In the genomic region with DNA sequence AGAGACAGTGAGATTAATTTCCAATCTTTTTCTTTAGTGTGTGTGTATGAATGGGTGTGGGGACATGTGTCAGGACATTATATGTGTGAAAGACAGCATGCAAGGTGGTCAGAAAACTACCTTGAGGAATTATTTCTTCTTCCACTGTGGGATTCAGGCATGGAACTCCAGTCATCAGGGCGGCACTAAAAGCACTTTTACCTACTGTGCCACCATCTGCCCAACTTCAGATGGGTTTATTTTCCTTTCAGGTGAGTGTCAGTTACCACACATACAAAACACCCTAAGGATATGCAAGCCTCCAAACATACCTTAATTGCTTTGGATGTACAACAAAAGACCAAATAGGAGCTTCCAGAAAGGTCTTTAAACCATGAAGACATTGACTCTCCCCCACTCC, we compare ENCODE assay signal across 45 mouse cellular contexts. TPM values are rescaled to one million over a fixed set of nuclear protein-coding genes. Genes with fewer than 3 reads are reported as not detected.
DNase-seq lines count a peak whose midpoint lies in the region; ATAC-seq and TF ChIP-seq lines count a peak whose summit lies in the region.
"Had no signal": no experiment of that assay in that cellular context is flagged by ENCODE, and none has a peak within 500 bp of the region (broad histone marks: within the 10 kb centered on the region; RNA-seq: fewer than 3 reads in every experiment).

No protein-coding gene starts in this region.

- H3K4me2 ChIP-seq in liver, embryonic 15.5 days = no peak overlapping the region
- H3K4me2 ChIP-seq in hindbrain, postnatal 0 days (ENCODE audit: low read depth, low read length) = no peak overlapping the region
- H3K4me2 ChIP-seq: embryonic facial prominence, embryonic 15.5 days; forebrain, embryonic 12.5 days; heart, embryonic 15.5 days; intestine, embryonic 15.5 days; limb, embryonic 15.5 days; lung, embryonic 15.5 days; midbrain, embryonic 11.5 days had no signal

- H3K9ac ChIP-seq in liver, embryonic 15.5 days = peak overlapping the region; percentile 55
- H3K9ac ChIP-seq in hindbrain, postnatal 0 days (replicated peaks; ENCODE audit: low read length) = no peak overlapping the region
- H3K9ac ChIP-seq: embryonic facial prominence, embryonic 15.5 days; forebrain, embryonic 12.5 days; forebrain, postnatal 0 days; heart, embryonic 15.5 days; intestine, embryonic 15.5 days; limb, embryonic 15.5 days; lung, embryonic 15.5 days had no signal

- no peaks in the 10 kb centered on the region for H3K27me3 ChIP-seq in liver, embryonic 15.5 days
- no peaks in the 10 kb centered on the region for H3K27me3 ChIP-seq in hindbrain, postnatal 0 days (ENCODE audit: insufficient read depth, low read length)
- H3K27me3 ChIP-seq: CH12.LX; embryonic facial prominence, embryonic 15.5 days; forebrain, embryonic 12.5 days; heart, embryonic 15.5 days; intestine, embryonic 15.5 days; limb, embryonic 15.5 days; lung, embryonic 15.5 days had no signal

- H3K27ac ChIP-seq in liver, embryonic 15.5 days (replicated peaks) = peak overlapping the region; percentile 97
- no peak overlapping the region for H3K27ac ChIP-seq in hindbrain, postnatal 0 days
- H3K27ac ChIP-seq: embryonic facial prominence, embryonic 10.5 days; embryonic facial prominence, embryonic 15.5 days; forebrain, embryonic 12.5 days; heart, embryonic 10.5 days; heart, embryonic 15.5 days; intestine, embryonic 15.5 days; kidney, postnatal 0 days; limb, embryonic 10.5 days; limb, embryonic 15.5 days; lung, embryonic 15.5 days had no signal

- 80% methylated on average over 1 of the region's 1 CpGs for WGBS in liver, embryonic 15.5 days (ENCODE audit: insufficient replicate concordance)
- 88% methylated on average over 1 of the region's 1 CpGs for WGBS in hindbrain, postnatal 0 days

- H3K4me3 ChIP-seq in liver, embryonic 15.5 days (replicated peaks) = no peak overlapping the region
- no peak overlapping the region for H3K4me3 ChIP-seq in hindbrain, postnatal 0 days (ENCODE audit: low read length)
- H3K4me3 ChIP-seq: embryonic facial prominence, embryonic 10.5 days; embryonic facial prominence, embryonic 15.5 days; forebrain, embryonic 12.5 days; heart, embryonic 10.5 days; heart, embryonic 15.5 days; intestine, embryonic 15.5 days; limb, embryonic 10.5 days; limb, embryonic 15.5 days; lung, embryonic 15.5 days had no signal

- ATAC-seq in liver, embryonic 15.5 days (ENCODE audit: insufficient read depth) = no peak
- no peak for ATAC-seq in hindbrain, postnatal 0 days
- ATAC-seq: activated CD4-positive, CD25-positive, alpha-beta regulatory T cell, adult 4 months; forebrain, postnatal 0 days; hindbrain, embryonic 16.5 days; intestine, embryonic 15.5 days; midbrain, embryonic 16.5 days had no signal

- H3K4me1 ChIP-seq in liver, embryonic 15.5 days (replicated peaks) = peaks cover 63% of the 10 kb centered on the region
- no peaks in the 10 kb centered on the region for H3K4me1 ChIP-seq in hindbrain, postnatal 0 days (ENCODE audit: insufficient read depth, low read length)
- H3K4me1 ChIP-seq: embryonic facial prominence, embryonic 10.5 days; embryonic facial prominence, embryonic 15.5 days; forebrain, embryonic 12.5 days; heart, embryonic 10.5 days; heart, embryonic 15.5 days; limb, embryonic 10.5 days; limb, embryonic 15.5 days; lung, embryonic 15.5 days had no signal

- H3K9me3 ChIP-seq in liver, embryonic 15.5 days (replicated peaks) = no peaks in the 10 kb centered on the region
- no peaks in the 10 kb centered on the region for H3K9me3 ChIP-seq in hindbrain, postnatal 0 days (ENCODE audit: low read length)
- H3K9me3 ChIP-seq: embryonic facial prominence, embryonic 10.5 days; embryonic facial prominence, embryonic 15.5 days; forebrain, embryonic 12.5 days; heart, embryonic 10.5 days; heart, embryonic 15.5 days; intestine, embryonic 15.5 days; limb, embryonic 10.5 days; limb, embryonic 15.5 days; lung, embryonic 15.5 days had no signal

- DNase-seq in brain, adult 2 months (ENCODE audit: low read depth, low spot score) = peak; percentile 36
- DNase-seq in cerebellum, adult 8-10 months = peak; percentile 17
- peak; percentile 36 to 51 for DNase-seq in cerebellum, postnatal 25 days
- no peak for DNase-seq in hindbrain, postnatal 0 days (ENCODE audit: low spot score)
- DNase-seq in layer of hippocampus, adult 9-11 months = no peak
- no peak for DNase-seq in urinary bladder, postnatal 10 days (ENCODE audit: low spot score)
- DNase-seq: adrenal gland, adult 8-10 months; B cell, adult 2 months; forebrain, postnatal 0 days; gastrocnemius, postnatal 14 days; kidney, adult 2 months; kidney, postnatal 4 days; layer of hippocampus, postnatal 36 days; lung, postnatal 36 days; right cerebral cortex, postnatal 25 days; spleen, adult 18-20 months; thymus, postnatal 14 days had no signal

- peaks cover 100% of the 10 kb centered on the region for H3K36me3 ChIP-seq in liver, embryonic 15.5 days (replicated peaks)
- H3K36me3 ChIP-seq in hindbrain, postnatal 0 days (ENCODE audit: insufficient read depth, low read length) = peaks cover 65% of the 10 kb centered on the region

- no peak for TF ChIP-seq CTCF in hindbrain, postnatal 0 days (IDR thresholded peaks at IDR 0.05; ENCODE audit: low read depth)

RNA-seq across cellular contexts. Expression of a gene that starts 12.7 kb away (rescaled TPM):
- polyA plus RNA-seq in liver, embryonic 15.5 days (2015; fragmentation: Nextera tagmentation; extraction: Ambion mirVana) = not detected in 2 replicates
- total RNA-seq in hindbrain, postnatal 0 days (2014; rRNA removed) = not detected in 2 replicates
- not detected in 2 replicates for polyA plus RNA-seq in hindbrain, postnatal 0 days (2015; fragmentation: Nextera tagmentation; extraction: Ambion mirVana)
- total RNA-seq: adrenal gland, adult 8-10 months; adrenal gland, postnatal 4 days; CH12.LX; ES-E14; forebrain, postnatal 0 days; gastrocnemius, postnatal 14 days; granulocyte monocyte progenitor cell, adult 5-6 weeks; heart, postnatal 25 days; layer of hippocampus, adult 8-10 months; layer of hippocampus, postnatal 36 days; left cerebral cortex, postnatal 10 days; megakaryocyte, adult 5-6 weeks had no signal
- polyA plus RNA-seq: activated CD4-positive, CD25-positive, alpha-beta regulatory T cell, adult 4 months; cortical plate, adult 2 months; embryonic facial prominence, embryonic 10.5 days; embryonic facial prominence, embryonic 15.5 days; forebrain, embryonic 12.5 days; forebrain, postnatal 0 days; heart, embryonic 10.5 days; heart, embryonic 15.5 days; hindbrain, embryonic 11.5 days; hindbrain, embryonic 16.5 days; intestine, embryonic 15.5 days; kidney, adult 2 months; kidney, postnatal 0 days; limb, embryonic 10.5 days; limb, embryonic 15.5 days; lung, embryonic 15.5 days; midbrain, embryonic 11.5 days; midbrain, embryonic 16.5 days; neural tube, embryonic 11.5 days; stomach, embryonic 16.5 days; urinary bladder, adult 2 months had no signal

RNA-seq across cellular contexts. Expression of a gene that starts 25.2 kb away (rescaled TPM):
- polyA plus RNA-seq in liver, embryonic 15.5 days (2015; fragmentation: Nextera tagmentation; extraction: Ambion mirVana) = 231 and 236 TPM in 2 replicates
- total RNA-seq in hindbrain, postnatal 0 days (2014; rRNA removed) = 85.5 and 92.8 TPM in 2 replicates
- 167 TPM in 2 replicates for polyA plus RNA-seq in hindbrain, postnatal 0 days (2015; fragmentation: Nextera tagmentation; extraction: Ambion mirVana)

RNA-seq across cellular contexts. Expression of a gene that starts 28.2 kb away (rescaled TPM):
- 57.2 and 60.4 TPM in 2 replicates for polyA plus RNA-seq in liver, embryonic 15.5 days (2015; fragmentation: Nextera tagmentation; extraction: Ambion mirVana)
- 27.9 and 29.5 TPM in 2 replicates for total RNA-seq in hindbrain, postnatal 0 days (2014; rRNA removed)
- polyA plus RNA-seq in hindbrain, postnatal 0 days (2015; fragmentation: Nextera tagmentation; extraction: Ambion mirVana) = 35.5 and 36.8 TPM in 2 replicates

RNA-seq across cellular contexts. Expression of a gene that starts 48.2 kb away (rescaled TPM):
- polyA plus RNA-seq in liver, embryonic 15.5 days (2015; fragmentation: Nextera tagmentation; extraction: Ambion mirVana) = not detected in 2 replicates
- total RNA-seq in hindbrain, postnatal 0 days (2014; rRNA removed) = 0.16 and 0.29 TPM in 2 replicates
- 0.18 and 0.24 TPM in 2 replicates for polyA plus RNA-seq in hindbrain, postnatal 0 days (2015; fragmentation: Nextera tagmentation; extraction: Ambion mirVana)
- total RNA-seq: CH12.LX; gastrocnemius, postnatal 14 days; granulocyte monocyte progenitor cell, adult 5-6 weeks; heart, postnatal 25 days had no signal
- polyA plus RNA-seq: activated CD4-positive, CD25-positive, alpha-beta regulatory T cell, adult 4 months; embryonic facial prominence, embryonic 15.5 days; heart, embryonic 10.5 days; intestine, embryonic 15.5 days; kidney, postnatal 0 days; limb, embryonic 15.5 days; lung, embryonic 15.5 days; stomach, embryonic 16.5 days; urinary bladder, adult 2 months had no signal

Comparison
In these comparisons a context has a peak if more than half of its experiments do, and no peak if none do; other contexts are left out.
1. DNase-seq: peak in brain, adult 2 months (single experiment), cerebellum, adult 8-10 months (single experiment) and cerebellum, postnatal 25 days (2 of 2); none in hindbrain, postnatal 0 days (single experiment), layer of hippocampus, adult 9-11 months (single experiment) and urinary bladder, postnatal 10 days (single experiment).